Mouse (Mus musculus) lung, postnatal 25 days (tissue): ENCODE data around the gene Galt.
"Not testable (repeated sequence)": the region's sequence is repeated elsewhere in the genome, so short reads cannot be mapped to it uniquely, and the experiment has no call there.

Experiments
- DNase-seq: peaks from one replicate; pipeline ENCODE4 v3.0.0; 2022; ENCODE audit warnings: low spot score

Gene Galt

GRCm38 (mm10) chr4:41775840-41776239 is 20.8 kb downstream of the Galt start:
- DNase-seq: not testable (repeated sequence)

DNA sequence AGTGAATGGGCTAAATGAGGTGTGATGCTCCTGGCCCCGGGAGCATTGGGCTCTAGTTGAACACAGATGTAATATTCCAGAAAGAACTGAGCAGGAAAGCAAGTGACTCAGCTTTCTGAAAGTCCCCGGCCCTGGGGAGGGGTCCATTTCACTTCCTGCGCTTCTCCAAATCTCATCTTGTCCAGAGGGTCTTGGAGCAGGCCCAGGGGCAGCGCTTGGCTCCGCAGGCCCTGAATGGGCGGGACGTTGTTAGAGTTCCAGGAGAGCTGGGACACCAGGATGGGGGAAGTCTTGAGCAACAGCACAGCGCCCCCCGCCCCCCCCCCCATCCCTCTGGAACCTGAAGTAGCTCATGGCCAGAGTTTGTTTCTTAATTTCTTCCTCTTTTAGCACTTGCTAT is 26.2 kb downstream of the Galt start:
- DNase-seq: not testable (repeated sequence)

DNA sequence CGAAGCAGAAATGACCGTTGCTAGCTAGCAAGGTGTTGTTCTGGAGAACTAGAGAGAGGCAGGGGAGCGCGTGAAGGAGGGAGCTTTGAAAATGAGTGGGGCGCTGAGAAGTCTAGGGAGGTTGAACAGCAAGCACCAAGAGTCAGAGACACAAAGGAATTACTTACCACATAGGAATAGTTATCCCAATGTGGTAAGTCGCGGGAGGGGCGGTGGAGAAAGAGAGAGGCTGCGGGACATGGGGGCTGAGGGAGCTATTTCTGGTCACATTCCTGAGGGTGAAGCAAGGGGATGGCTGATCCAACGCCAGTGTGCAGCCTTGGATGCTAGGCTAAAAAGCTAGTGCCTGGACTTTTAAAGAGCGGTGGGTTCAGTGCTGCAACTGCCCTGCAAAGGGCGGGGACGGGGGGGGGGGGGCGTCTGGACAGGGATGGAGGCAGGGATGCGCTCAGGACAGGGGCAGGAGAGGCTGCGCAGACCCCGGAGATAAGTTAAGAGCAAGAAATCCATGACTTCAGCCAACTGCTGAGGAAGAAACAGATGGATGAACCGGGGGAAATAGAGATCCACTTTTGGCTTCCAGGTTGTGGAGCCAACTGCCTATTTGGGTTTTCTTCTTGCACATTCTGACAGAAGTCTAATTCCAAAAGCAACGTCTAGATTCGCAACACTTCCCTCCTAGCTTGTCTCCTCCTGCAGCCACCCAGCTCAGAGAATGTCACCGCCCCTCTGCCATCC is 26.9 kb downstream of the Galt start:
- not testable (repeated sequence) for DNase-seq

- DNase-seq: not testable (repeated sequence)
These were observed 27.7 kb downstream of the Galt start for GRCm38 (mm10) chr4:41782711-41783110.

DNA sequence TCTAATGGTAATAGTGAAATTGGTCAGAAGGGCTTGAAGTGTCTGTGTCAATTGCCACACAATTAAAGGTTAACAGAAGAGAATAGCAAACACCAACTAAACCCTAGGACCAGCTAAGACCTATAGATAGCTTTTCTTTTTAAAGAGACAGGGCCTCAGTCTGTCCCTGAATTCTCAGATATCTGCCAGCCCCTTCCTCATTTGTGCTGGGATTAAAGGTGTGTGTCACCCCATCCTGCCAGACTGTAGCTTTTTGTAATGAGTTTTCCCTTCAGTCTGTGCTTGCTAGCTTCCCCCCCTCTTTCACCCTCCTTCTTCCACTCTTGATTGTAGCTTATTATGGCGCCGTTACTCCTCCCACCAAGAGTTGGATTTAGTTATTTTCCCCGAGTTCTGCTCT is 28.2 kb downstream of the Galt start:
- not testable (repeated sequence) for DNase-seq
